Mouse (Mus musculus) heart, embryonic 15.5 days (tissue): Measurements from ENCODE around the gene Ciz1. TPM values are rescaled to one million over a fixed set of nuclear protein-coding genes. Genes with fewer than 3 reads are reported as not detected.
"Not testable (repeated sequence)": the region's sequence is repeated elsewhere in the genome, so short reads cannot be mapped to it uniquely, and the experiment has no call there.

Experiments used
- ATAC-seq: fragments of 200-750 bp; cut with Nextera tagmentation; replicated peaks from 2 replicates; pipeline ENCODE4 v1.8.0; 2017; ENCODE audit warnings: low read depth, moderate TSS enrichment; ENCODE audit not compliant: insufficient number of reproducible peaks, insufficient read depth, low FRiP score
- H3K27ac ChIP-seq: fragments of 300-500 bp; sonication (generic); 2 replicates; pipeline ENCODE4 v1.5.1; 2015; ENCODE audit warnings: mild to moderate bottlenecking, inconsistent platforms
- H3K27me3 ChIP-seq: fragments of 300-500 bp; sonication (generic); 2 replicates; pipeline ENCODE4 v1.6.1; 2015; ENCODE audit warnings: inconsistent platforms
- H3K36me3 ChIP-seq: fragments of 300-500 bp; sonication (generic); 2 replicates; pipeline ENCODE4 v1.6.1; 2015; ENCODE audit warnings: mild to moderate bottlenecking, inconsistent platforms
- H3K4me1 ChIP-seq: fragments of 300-500 bp; sonication (generic); replicated peaks from 2 replicates; pipeline ENCODE4 v1.6.1; 2015; ENCODE audit warnings: inconsistent platforms
- H3K4me2 ChIP-seq: fragments of 300-500 bp; sonication (generic); 2 replicates; pipeline ENCODE4 v1.6.1; 2015; ENCODE audit warnings: inconsistent platforms, mild to moderate bottlenecking, moderate library complexity
- H3K4me3 ChIP-seq: fragments of 300-500 bp; sonication (generic); 2 replicates; pipeline ENCODE4 v1.5.1; 2015; ENCODE audit warnings: mild to moderate bottlenecking, inconsistent platforms
- H3K9ac ChIP-seq: fragments of 300-500 bp; sonication (generic); 2 replicates; pipeline ENCODE4 v1.6.1; 2015; ENCODE audit warnings: mild to moderate bottlenecking, inconsistent platforms
- H3K9me3 ChIP-seq: fragments of 300-500 bp; sonication (generic); replicated peaks from 2 replicates; pipeline ENCODE4 v1.6.1; 2016; ENCODE audit warnings: inconsistent platforms
- WGBS: fragments of 180-500 bp; shearing (Covaris S2); methylation state at CpG from one replicate; pipeline ENCODE4 v1.1.7; 2015; ENCODE audit warnings: mixed read lengths; 5-methylcytosine and 5-hydroxymethylcytosine counted together
- polyA plus RNA-seq: library from polyadenylated mRNA; unstranded; fragments of >200 nt; fragmentation: Nextera tagmentation; extraction: Ambion mirVana; gene quantifications from 2 replicates; pipeline ENCODE4 v1.2.1, GENCODE M21; 2015

Gene Ciz1
- polyA plus RNA-seq, 1 experiment from 2014 or later = 30.9 TPM

GRCm38 (mm10) chr2:32350471-32351051, 1.6 kb upstream of the Ciz1 start:
- Histone ChIP-seq H3K27ac (no peak overlapping the region), H3K4me2 (no peak overlapping the region), H3K9me3 (no peaks in the 10 kb centered on the region), H3K4me3 (no peak overlapping the region), H3K27me3 (peaks cover 31% of the 10 kb centered on the region), H3K4me1 (peaks cover 21% of the 10 kb centered on the region), H3K36me3 (no peaks in the 10 kb centered on the region), H3K9ac (no peak overlapping the region)
- ATAC-seq = no peak
- WGBS = 53% methylated on average over 13 of the region's 13 CpGs

- Histone ChIP-seq H3K4me2 (peak overlapping the region; percentile 98), H3K9me3 (no peaks in the 10 kb centered on the region), H3K9ac (no peak overlapping the region), H3K4me3 (no peak overlapping the region), H3K36me3 (no peaks in the 10 kb centered on the region), H3K27me3 (peaks cover 31% of the 10 kb centered on the region), H3K4me1 (peaks cover 21% of the 10 kb centered on the region), H3K27ac (no peak overlapping the region)
- no peak for ATAC-seq
- WGBS = 46% methylated on average over 9 of the region's 9 CpGs
Observed at GRCm38 (mm10) chr2:32351471-32351961, 611 bp upstream of the Ciz1 start.

GRCm38 (mm10) chr2:32353007-32353542, 948 bp downstream of the Ciz1 start, which contains the start of gene Dnm1:
TSS of gene Dnm1 (minus strand) at chr2:32353338.
- Histone ChIP-seq H3K4me2 (peak within 1 kb of the TSS; percentile 98), H3K27me3 (peaks cover 24% of the 10 kb centered on the region), H3K27ac (no peak within 1 kb of the TSS), H3K9ac (peak within 1 kb of the TSS; percentile 64), H3K9me3 (no peaks in the 10 kb centered on the region), H3K4me3 (peak within 1 kb of the TSS; percentile 60), H3K4me1 (peaks cover 21% of the 10 kb centered on the region), H3K36me3 (no peaks in the 10 kb centered on the region)
- WGBS = under 1% methylated on average over 57 of the region's 63 CpGs
- ATAC-seq = peak; percentile 69; the same call in 1 of the 2 replicates

GRCm38 (mm10) chr2:32353836-32354235, 1.7 kb downstream of the Ciz1 start:
- H3K4me1 ChIP-seq = peaks cover 21% of the 10 kb centered on the region
- 57% methylated on average over 6 of the region's 6 CpGs for WGBS

GRCm38 (mm10) chr2:32354336-32354895, 2.3 kb downstream of the Ciz1 start:
- H3K9ac ChIP-seq = no peak overlapping the region
- H3K27ac ChIP-seq = no peak overlapping the region
- WGBS = 50% methylated on average over 3 of the region's 3 CpGs
- ATAC-seq = no peak
- H3K9me3 ChIP-seq = no peaks in the 10 kb centered on the region
- H3K27me3 ChIP-seq = peaks cover 15% of the 10 kb centered on the region; the same call in 1 of the 2 replicates
- no peak overlapping the region for H3K4me2 ChIP-seq
- H3K4me1 ChIP-seq = peaks cover 21% of the 10 kb centered on the region
- H3K4me3 ChIP-seq = no peak overlapping the region
- H3K36me3 ChIP-seq = no peaks in the 10 kb centered on the region

More at GRCm38 (mm10) chr2:32353836-32354235, 1.7 kb downstream of the Ciz1 start:
- Histone ChIP-seq H3K4me2 (no peak overlapping the region; the same call in 1 of the 2 replicates), H3K36me3 (no peaks in the 10 kb centered on the region), H3K27me3 (peaks cover 20% of the 10 kb centered on the region), H3K27ac (no peak overlapping the region), H3K9ac (no peak overlapping the region), H3K4me3 (no peak overlapping the region), H3K9me3 (no peaks in the 10 kb centered on the region)
- no peak for ATAC-seq

GRCm38 (mm10) chr2:32356216-32356615, 4.1 kb downstream of the Ciz1 start:
- no peak overlapping the region for H3K9ac ChIP-seq
- no peak overlapping the region for H3K27ac ChIP-seq
- H3K4me1 ChIP-seq = peaks cover 22% of the 10 kb centered on the region
- H3K36me3 ChIP-seq = no peaks in the 10 kb centered on the region
- H3K4me2 ChIP-seq = no peak overlapping the region
- 54% methylated on average over 10 of the region's 10 CpGs for WGBS
- no peaks in the 10 kb centered on the region for H3K9me3 ChIP-seq
- no peak for ATAC-seq
- H3K27me3 ChIP-seq = peaks cover 13% of the 10 kb centered on the region; the same call in 1 of the 2 replicates
- no peak overlapping the region for H3K4me3 ChIP-seq

GRCm38 (mm10) chr2:32357710-32358109, 5.6 kb downstream of the Ciz1 start:
- H3K4me3 ChIP-seq = no peak overlapping the region
- H3K9ac ChIP-seq = no peak overlapping the region
- whole genome bisulfite sequencing = 77% methylated on average over 3 of the region's 3 CpGs
- H3K9me3 ChIP-seq = no peaks in the 10 kb centered on the region
- H3K4me2 ChIP-seq = no peak overlapping the region
- no peak for ATAC-seq
- H3K36me3 ChIP-seq = no peaks in the 10 kb centered on the region
- H3K4me1 ChIP-seq = peaks cover 24% of the 10 kb centered on the region
- no peak overlapping the region for H3K27ac ChIP-seq
- 0 out of 2 replicates have a peak, but pooled peaks cover 4% of the 10 kb centered on the region for H3K27me3 ChIP-seq

GRCm38 (mm10) chr2:32358381-32358780, 6.3 kb downstream of the Ciz1 start:
- WGBS = 50% methylated on average over 10 of the region's 10 CpGs

GRCm38 (mm10) chr2:32360741-32361140, 8.6 kb downstream of the Ciz1 start:
- Histone ChIP-seq H3K4me2 (peak overlapping the region; percentile 82), H3K4me3 (peak overlapping the region; percentile 46), H3K27me3 (0 out of 2 replicates have a peak, but pooled peaks cover 4% of the 10 kb centered on the region), H3K36me3 (peaks cover 10% of the 10 kb centered on the region; the same call in 1 of the 2 replicates), H3K9ac (0 out of 2 replicates have a peak overlapping the region, but pooled peaks have one; percentile 11), H3K4me1 (peaks cover 26% of the 10 kb centered on the region), H3K27ac (peak overlapping the region; percentile 44; the same call in 1 of the 2 replicates), H3K9me3 (no peaks in the 10 kb centered on the region)
- no peak for ATAC-seq
- WGBS = 10% methylated on average over 14 of the region's 14 CpGs

More at GRCm38 (mm10) chr2:32358381-32358780, 6.3 kb downstream of the Ciz1 start:
- H3K4me3 ChIP-seq = no peak overlapping the region
- peaks cover 20% of the 10 kb centered on the region for H3K4me1 ChIP-seq
- no peak for ATAC-seq
- no peak overlapping the region for H3K4me2 ChIP-seq
- no peaks in the 10 kb centered on the region for H3K9me3 ChIP-seq
- no peak overlapping the region for H3K9ac ChIP-seq
- H3K27ac ChIP-seq = no peak overlapping the region
- H3K36me3 ChIP-seq = no peaks in the 10 kb centered on the region
- 0 out of 2 replicates have a peak, but pooled peaks cover 4% of the 10 kb centered on the region for H3K27me3 ChIP-seq

- WGBS = 3% methylated on average over 24 of the region's 24 CpGs
Observed at GRCm38 (mm10) chr2:32361437-32361836, 9.3 kb downstream of the Ciz1 start.

GRCm38 (mm10) chr2:32362274-32362673, 10.1 kb downstream of the Ciz1 start:
- Histone ChIP-seq H3K27ac (peak overlapping the region; percentile 90), H3K4me2 (peak overlapping the region; percentile 94), H3K36me3 (peaks cover 18% of the 10 kb centered on the region), H3K4me3 (peak overlapping the region; percentile 74), H3K9ac (peak overlapping the region; percentile 77), H3K4me1 (peaks cover 26% of the 10 kb centered on the region)
- WGBS = 31% methylated on average over 5 of the region's 5 CpGs
- not testable (repeated sequence) for H3K9me3 ChIP-seq, ATAC-seq, H3K27me3 ChIP-seq

More at GRCm38 (mm10) chr2:32361437-32361836, 9.3 kb downstream of the Ciz1 start:
- Histone ChIP-seq H3K36me3 (peaks cover 12% of the 10 kb centered on the region; the same call in 1 of the 2 replicates), H3K27ac (no peak overlapping the region), H3K9me3 (no peaks in the 10 kb centered on the region), H3K27me3 (0 out of 2 replicates have a peak, but pooled peaks cover 4% of the 10 kb centered on the region), H3K4me1 (peaks cover 26% of the 10 kb centered on the region), H3K9ac (peak overlapping the region; percentile 46), H3K4me2 (peak overlapping the region; percentile 82), H3K4me3 (peak overlapping the region; percentile 46)
- ATAC-seq = peak; percentile 72
